In genomic region chr2:102036665-102037511, GRCm38 (mm10) we compare ENCODE assay signal across 9 mouse cellular contexts.
DNase-seq lines count a peak whose midpoint lies in the region; ATAC-seq and TF ChIP-seq lines count a peak whose summit lies in the region.
"Had no signal": no experiment of that assay in that cellular context is flagged by ENCODE, and none has a peak within 500 bp of the region (broad histone marks: within the 10 kb centered on the region; RNA-seq: fewer than 3 reads in every experiment).

No protein-coding gene starts in this region.

- 23% methylated on average over 18 of the region's 18 CpGs for WGBS in spleen, adult 2 months
- 55% methylated on average over 18 of the region's 18 CpGs for WGBS in heart, postnatal 0 days
- 17% methylated on average over 18 of the region's 18 CpGs for WGBS in liver, embryonic 15.5 days (ENCODE audit: insufficient replicate concordance)

- no peaks in the 10 kb centered on the region for H3K9me3 ChIP-seq in heart, postnatal 0 days (replicated peaks; ENCODE audit: control insufficient read depth, low read length)
- no peaks in the 10 kb centered on the region for H3K9me3 ChIP-seq in liver, embryonic 15.5 days (replicated peaks)
- H3K9me3 ChIP-seq: limb, embryonic 15.5 days had no signal

- no peaks in the 10 kb centered on the region for H3K36me3 ChIP-seq in spleen, adult 2 months (ENCODE audit: control insufficient read depth, insufficient read depth, low read length)
- H3K36me3 ChIP-seq in heart, postnatal 0 days (replicated peaks; ENCODE audit: control insufficient read depth, insufficient read depth, low read length): no peaks in the 10 kb centered on the region
- no peaks in the 10 kb centered on the region for H3K36me3 ChIP-seq in liver, embryonic 15.5 days (replicated peaks)
- no peaks in the 10 kb centered on the region for H3K36me3 ChIP-seq in splenic B cell, adult 2 months (ENCODE audit: control insufficient read depth, insufficient read depth, low read length, poor library complexity, severe bottlenecking)
- H3K36me3 ChIP-seq: limb, embryonic 15.5 days had no signal

- no peak for TF ChIP-seq EP300 in heart, postnatal 0 days (IDR thresholded peaks at IDR 0.05; ENCODE audit: low read depth)

- peak; percentile 20; the same call in 1 of the 2 replicates for ATAC-seq in heart, postnatal 0 days (ENCODE audit: insufficient read depth, low read depth)
- ATAC-seq in liver, embryonic 15.5 days (ENCODE audit: insufficient read depth): peak; percentile 54

- H3K27ac ChIP-seq in spleen, adult 2 months (ENCODE audit: insufficient read depth, low read length): peak overlapping the region; percentile 38
- H3K27ac ChIP-seq in heart, postnatal 0 days (ENCODE audit: low read depth): no peak overlapping the region; the same call in 1 of the 2 replicates
- no peak overlapping the region for H3K27ac ChIP-seq in liver, embryonic 15.5 days (replicated peaks)
- H3K27ac ChIP-seq: limb, embryonic 15.5 days had no signal

- no peak overlapping the region for H3K9ac ChIP-seq in heart, postnatal 0 days (replicated peaks; ENCODE audit: low read depth, low read length)
- no peak overlapping the region for H3K9ac ChIP-seq in liver, embryonic 15.5 days
- H3K9ac ChIP-seq: limb, embryonic 15.5 days had no signal

- intact Hi-C loops in gastrocnemius, postnatal 14 days (cut with DNase I; ENCODE audit: low total_unique reads): loop anchor here (10.0 kb wide), 1 partner anchor 418 kb away; the partner anchor contains the start of gene Fjx1

- no peaks in the 10 kb centered on the region for H3K27me3 ChIP-seq in spleen, adult 2 months (ENCODE audit: control insufficient read depth, insufficient read depth, low read length)
- H3K27me3 ChIP-seq in heart, postnatal 0 days (ENCODE audit: control insufficient read depth, insufficient read depth, low read length): no peaks in the 10 kb centered on the region
- H3K27me3 ChIP-seq in liver, embryonic 15.5 days: no peaks in the 10 kb centered on the region
- no peaks in the 10 kb centered on the region for H3K27me3 ChIP-seq in splenic B cell, adult 2 months (ENCODE audit: control insufficient read depth, insufficient read depth, low read length, poor library complexity, severe bottlenecking)
- H3K27me3 ChIP-seq: limb, embryonic 15.5 days had no signal

- peak overlapping the region; percentile 39 for H3K4me3 ChIP-seq in spleen, adult 2 months (ENCODE audit: extremely low read depth, insufficient read depth, insufficient read length)
- H3K4me3 ChIP-seq in heart, postnatal 0 days (ENCODE audit: low read depth, low read length): no peak overlapping the region
- no peak overlapping the region for H3K4me3 ChIP-seq in liver, embryonic 15.5 days (replicated peaks)
- H3K4me3 ChIP-seq: limb, embryonic 15.5 days had no signal

- peak in 1 of 2 experiments; percentile 21 for DNase-seq in spleen, adult 2 months (ENCODE audit: low read depth in 1 of 2, low spot score in 2 of 2)
- no peak for DNase-seq in spleen, postnatal 14 days (ENCODE audit: low spot score in 2 of 2)
- peak; percentile 51 for DNase-seq in heart, postnatal 0 days (ENCODE audit: low spot score)
- DNase-seq in splenic B cell, adult 2 months (ENCODE audit: low read depth, low spot score): peak; percentile 63
- DNase-seq in cerebellum, adult 9-11 months: no peak
- no peak for DNase-seq in gastrocnemius, postnatal 14 days
- no peak for DNase-seq in gastrocnemius, postnatal 10 days

- peak overlapping the region; percentile 27 for H3K4me2 ChIP-seq in heart, postnatal 0 days (ENCODE audit: low read depth, low read length)
- peak overlapping the region; percentile 37; the same call in 1 of the 2 replicates for H3K4me2 ChIP-seq in liver, embryonic 15.5 days
- H3K4me2 ChIP-seq: limb, embryonic 15.5 days had no signal

- H3K4me1 ChIP-seq in spleen, adult 2 months (ENCODE audit: control insufficient read depth, insufficient read depth, insufficient read length): peaks cover 45% of the 10 kb centered on the region
- H3K4me1 ChIP-seq in heart, postnatal 0 days (ENCODE audit: control insufficient read depth, insufficient read depth): peaks cover 34% of the 10 kb centered on the region
- peaks cover 26% of the 10 kb centered on the region for H3K4me1 ChIP-seq in liver, embryonic 15.5 days (replicated peaks)

- peak; percentile 30 for TF ChIP-seq POLR2A in spleen, adult 2 months (IDR thresholded peaks at IDR 0.05; ENCODE audit: low read depth, low read length)

- no peak for TF ChIP-seq CTCF in spleen, adult 2 months (IDR thresholded peaks at IDR 0.05; ENCODE audit: extremely low read depth, insufficient read depth, insufficient read length, insufficient replicate concordance)
- TF ChIP-seq CTCF in heart, postnatal 0 days (IDR thresholded peaks at IDR 0.05; ENCODE audit: low read depth): peak; percentile 7; the same call in 1 of the 2 replicates

Comparison
In these comparisons a context has a peak if more than half of its experiments do, and no peak if none do; other contexts are left out.
1. DNase-seq: peak in heart, postnatal 0 days (single experiment) and splenic B cell, adult 2 months (single experiment); none in spleen, postnatal 14 days (0 of 2), cerebellum, adult 9-11 months (single experiment), gastrocnemius, postnatal 14 days (single experiment) and gastrocnemius, postnatal 10 days (single experiment).